Mouse (Mus musculus) adrenal gland, adult 18-20 months (tissue): Measurements from ENCODE around the gene Npff. TPM values are rescaled to one million over a fixed set of nuclear protein-coding genes. Genes with fewer than 3 reads are reported as not detected.

Experiments used
- DNase-seq, 2 experiments: peaks; one replicate each; pipeline ENCODE4 v3.0.0; 2021 to 2022; ENCODE audit warnings: low spot score in 2 of 2
- total RNA-seq, 2 experiments: library from RNA; stranded (reverse); gene quantifications; 1 replicate in 1 of 2; 2 replicates in 1 of 2; pipeline ENCODE4 v1.2.3; 2021

The Npff gene
- total RNA-seq, 2 experiments from 2014 or later, result 1.8 to 1.9 TPM

- no peak for DNase-seq
Observed at GRCm38 (mm10) chr15:102520416-102520815, 4.3 kb downstream of the Npff start.

GRCm38 (mm10) chr15:102519211-102520141 is 5.3 kb downstream of the Npff start:
- no peak for DNase-seq

GRCm38 (mm10) chr15:102518859-102519201 is 5.9 kb downstream of the Npff start:
- DNase-seq, result no peak

GRCm38 (mm10) chr15:102517976-102518858 is 6.5 kb downstream of the Npff start, which contains the start of gene Tarbp2:
Gene Tarbp2, plus strand, starts transcription at chr15:102518192.
- DNase-seq, result peak; percentile 96

GRCm38 (mm10) chr15:102517631-102517975 is 7.1 kb downstream of the Npff start:
- DNase-seq, result no peak

GRCm38 (mm10) chr15:102516728-102517404 is 7.9 kb downstream of the Npff start, which contains the start of gene Map3k12:
Gene Map3k12, minus strand, starts transcription at chr15:102517064.
- DNase-seq, result peak; percentile 76 to 78

GRCm38 (mm10) chr15:102516293-102516692 is 8.4 kb downstream of the Npff start:
- DNase-seq, result no peak

- no peak for DNase-seq
Observed at GRCm38 (mm10) chr15:102515791-102516190, 9.0 kb downstream of the Npff start.

GRCm38 (mm10) chr15:102515261-102515660 is 9.5 kb downstream of the Npff start:
- no peak for DNase-seq

- DNase-seq, result no peak
Observed at GRCm38 (mm10) chr15:102513004-102513403, 11.7 kb downstream of the Npff start.

GRCm38 (mm10) chr15:102512471-102512870 is 12.3 kb downstream of the Npff start:
- DNase-seq, result no peak

- no peak for DNase-seq
Observed at GRCm38 (mm10) chr15:102512010-102512409, 12.7 kb downstream of the Npff start.

- no peak for DNase-seq
Observed at GRCm38 (mm10) chr15:102511285-102511833, 13.4 kb downstream of the Npff start.

GRCm38 (mm10) chr15:102510590-102511284 is 14.0 kb downstream of the Npff start:
- peak; percentile 79 for DNase-seq

- DNase-seq, result no peak
Observed at GRCm38 (mm10) chr15:102510110-102510509, 14.6 kb downstream of the Npff start.

- no peak for DNase-seq
Observed at GRCm38 (mm10) chr15:102508336-102508735, 16.4 kb downstream of the Npff start.

GRCm38 (mm10) chr15:102507561-102507960 is 17.2 kb downstream of the Npff start:
- no peak for DNase-seq

- no peak for DNase-seq
Observed at GRCm38 (mm10) chr15:102506864-102507263, 17.9 kb downstream of the Npff start.

GRCm38 (mm10) chr15:102506464-102506830 is 18.3 kb downstream of the Npff start:
- DNase-seq, result no peak

- no peak for DNase-seq
Observed at GRCm38 (mm10) chr15:102505770-102506463, 18.8 kb downstream of the Npff start.
